Mouse (Mus musculus) large intestine, adult 2 months (tissue): Measurements from ENCODE around the gene B3gnt7. TPM values are rescaled to one million over a fixed set of nuclear protein-coding genes. Genes with fewer than 3 reads are reported as not detected.

ENCODE experiments used
- DNase-seq: peaks from one replicate; pipeline ENCODE4 v3.0.0-alpha.2; 2012; ENCODE audit warnings: low read depth, low spot score
- WGBS: fragments of 180-500 bp; shearing (Covaris S2); methylation state at CpG from one replicate; pipeline ENCODE4 v1.1.7; 2018; 5-methylcytosine and 5-hydroxymethylcytosine counted together
- polyA plus RNA-seq: library from polyadenylated mRNA; depleted of rRNA; stranded (reverse); fragments of >200 nt; gene quantifications from 2 replicates; pipeline ENCODE4 v1.2.3, GENCODE M21; 2012; rRNA removed

The B3gnt7 gene
- polyA plus RNA-seq = 89.1 and 133 TPM in 2 replicates

DNA sequence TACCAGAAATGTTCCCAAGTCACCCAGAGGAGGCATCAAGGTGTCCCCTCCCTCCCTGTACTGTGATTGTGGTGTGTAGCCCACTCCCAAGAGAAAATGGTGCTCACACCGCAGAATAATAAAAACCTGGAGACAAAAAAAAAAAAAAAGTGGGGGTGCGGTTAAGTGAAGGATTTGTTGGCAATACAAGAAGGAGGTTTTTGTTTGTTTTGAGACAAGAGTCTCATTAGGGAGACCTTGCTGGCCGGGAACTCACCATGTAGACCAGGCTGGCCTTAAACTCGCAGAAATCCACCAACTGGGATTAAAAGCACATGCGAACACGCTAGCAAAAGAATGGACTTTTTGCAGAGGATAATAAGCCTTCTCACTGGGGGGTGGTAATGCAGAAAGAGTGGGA lies at the start of gene B3gnt7:
Gene B3gnt7 (plus strand): TSS at position 301 of the 400 bp plus-strand sequence.
- WGBS = 53% methylated on average over 6 of the region's 6 CpGs
- no peak for DNase-seq

- WGBS = 71% methylated on average over 8 of the region's 8 CpGs
- DNase-seq = no peak
Measured at GRCm38 (mm10) chr1:86253410-86253809, 49.2 kb upstream of the B3gnt7 start.

- whole genome bisulfite sequencing = 64% methylated on average over 4 of the region's 4 CpGs
Measured at GRCm38 (mm10) chr1:86256311-86256710, 46.3 kb upstream of the B3gnt7 start.

GRCm38 (mm10) chr1:86257228-86257627 lies 45.4 kb upstream of the B3gnt7 start:
- 76% methylated on average over 8 of the region's 8 CpGs for WGBS

More at GRCm38 (mm10) chr1:86256311-86256710, 46.3 kb upstream of the B3gnt7 start:
- no peak for DNase-seq

GRCm38 (mm10) chr1:86258171-86258824 lies 44.3 kb upstream of the B3gnt7 start:
- DNase-seq = no peak
- WGBS = 86% methylated on average over 7 of the region's 7 CpGs

More at GRCm38 (mm10) chr1:86257228-86257627, 45.4 kb upstream of the B3gnt7 start:
- no peak for DNase-seq

DNA sequence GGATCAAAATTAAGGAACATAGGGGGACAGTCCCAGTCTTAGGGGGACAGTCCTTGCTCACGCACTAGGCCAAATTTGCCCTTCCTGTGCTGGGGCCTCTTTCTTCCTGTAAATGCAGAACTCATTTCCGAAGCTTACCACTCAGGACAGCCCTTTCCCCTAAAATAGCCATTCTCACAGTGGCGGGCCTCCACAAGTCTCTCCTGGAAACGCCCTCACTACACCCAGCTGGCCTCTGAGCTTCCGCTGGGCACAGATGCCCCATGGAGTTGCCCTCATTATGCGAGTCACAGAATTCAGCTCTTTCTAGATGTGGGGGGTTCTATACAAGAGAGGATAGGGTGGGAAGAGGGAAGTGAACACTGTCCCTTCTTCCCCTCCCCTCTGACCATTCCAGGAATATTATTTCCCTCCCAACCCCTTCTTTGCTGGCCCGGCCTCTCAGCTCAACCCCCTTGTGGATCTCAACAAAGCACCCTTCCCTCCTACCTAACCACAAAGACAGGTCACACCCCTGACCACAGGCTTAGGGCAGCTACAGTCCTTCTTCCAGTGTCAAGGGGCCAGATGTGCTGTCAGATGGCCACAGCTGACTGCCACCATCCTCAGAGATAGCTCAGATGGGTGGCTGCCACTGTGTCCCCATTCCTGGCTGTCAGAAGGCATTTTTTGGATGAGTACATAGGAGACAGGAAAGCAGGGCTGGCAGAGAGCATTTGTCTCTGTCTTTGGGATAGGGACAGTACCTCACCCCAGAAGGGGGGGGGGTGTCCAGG lies 38.9 kb upstream of the B3gnt7 start:
- no peak for DNase-seq
- WGBS = 76% methylated on average over 7 of the region's 7 CpGs

DNA sequence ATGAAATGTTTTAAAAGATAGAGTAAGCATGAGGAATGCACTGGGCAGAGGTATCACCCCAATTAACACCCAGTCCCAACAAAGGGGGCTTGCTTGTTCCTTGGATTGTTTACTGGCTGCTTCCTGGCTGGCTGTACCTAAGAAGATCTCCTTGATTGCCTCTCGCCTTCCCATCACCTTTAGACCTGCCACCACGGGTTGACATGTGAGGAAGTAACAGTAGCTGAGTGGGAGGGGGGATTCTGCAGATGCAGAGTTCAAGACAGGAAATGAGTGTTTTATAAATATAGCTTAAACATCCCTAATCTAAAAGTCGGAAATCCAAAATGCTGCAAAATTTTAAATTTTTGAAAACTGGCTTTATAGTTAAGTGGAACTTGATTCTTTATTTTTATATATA lies 37.6 kb upstream of the B3gnt7 start:
- 54% methylated on average over 3 of the region's 3 CpGs for WGBS
- no peak for DNase-seq

GRCm38 (mm10) chr1:86268492-86269189 lies 34.0 kb upstream of the B3gnt7 start:
- no peak for DNase-seq
- 79% methylated on average over 9 of the region's 9 CpGs for WGBS

- 46% methylated on average over 4 of the region's 4 CpGs for WGBS
- DNase-seq = no peak
Measured at GRCm38 (mm10) chr1:86269190-86269508, 33.5 kb upstream of the B3gnt7 start.

- no peak for DNase-seq
- 35% methylated on average over 6 of the region's 6 CpGs for WGBS
Measured at GRCm38 (mm10) chr1:86271707-86272106, 30.9 kb upstream of the B3gnt7 start.

GRCm38 (mm10) chr1:86277055-86277454 lies 25.6 kb upstream of the B3gnt7 start:
- WGBS = 61% methylated on average over 5 of the region's 5 CpGs
- no peak for DNase-seq

DNA sequence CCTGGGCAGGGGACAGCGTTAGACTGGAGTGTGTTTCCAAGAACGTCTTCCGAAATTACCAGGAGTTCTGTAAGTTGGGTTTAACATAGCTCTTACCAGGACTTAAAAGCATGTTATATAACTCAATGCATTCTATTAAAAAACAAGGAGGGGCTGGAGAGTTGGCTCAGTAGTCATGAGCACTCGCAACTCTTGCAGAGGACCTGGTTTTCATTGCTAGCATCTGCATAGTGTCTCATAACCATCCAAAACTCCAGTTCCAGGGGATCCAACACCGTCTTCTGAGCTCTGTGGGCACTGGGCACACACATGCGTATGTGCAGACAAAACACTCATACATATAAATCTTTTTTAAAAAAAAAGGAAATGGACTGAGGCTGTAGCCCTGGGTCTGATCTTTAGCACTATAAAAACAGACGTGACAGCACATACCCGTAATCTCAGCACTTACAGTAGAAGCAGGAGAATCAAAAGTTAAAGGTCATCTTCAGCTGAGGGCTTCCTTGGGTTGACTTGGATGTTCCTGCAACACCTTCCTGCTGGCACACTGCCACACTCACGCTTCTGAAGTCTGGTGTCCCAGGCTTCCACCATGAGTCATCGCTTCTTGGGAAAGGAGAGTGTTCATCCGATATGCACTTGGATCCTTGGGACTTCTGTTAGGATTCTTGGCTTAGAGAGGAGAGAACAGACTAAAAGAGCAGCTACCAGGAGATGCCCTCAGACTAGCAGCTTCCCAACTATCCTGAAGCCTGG lies 20.7 kb upstream of the B3gnt7 start:
- 37% methylated on average over 11 of the region's 11 CpGs for WGBS
- no peak for DNase-seq

DNA sequence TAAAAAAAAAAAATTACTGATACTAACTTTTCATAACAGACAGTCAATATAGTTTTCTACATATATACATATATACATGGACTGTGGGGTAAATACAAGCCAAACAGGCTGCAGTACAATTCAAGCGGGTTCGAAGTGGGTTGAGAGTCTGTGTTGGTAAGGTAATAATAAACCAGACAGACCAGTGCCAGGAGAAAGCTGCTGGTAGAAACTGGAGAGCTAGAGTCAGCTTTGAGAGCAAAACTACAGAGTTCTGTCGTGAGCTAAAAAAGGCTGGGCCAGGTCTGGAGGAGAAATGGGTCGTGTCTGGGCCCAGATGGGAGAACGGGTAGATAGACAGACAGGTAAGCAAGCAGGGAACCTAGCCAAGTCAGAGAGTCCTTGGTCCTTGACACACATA lies 18.5 kb upstream of the B3gnt7 start:
- WGBS = 89% methylated on average over 5 of the region's 5 CpGs

GRCm38 (mm10) chr1:86285295-86285694 lies 17.3 kb upstream of the B3gnt7 start:
- no peak for DNase-seq
- 78% methylated on average over 6 of the region's 6 CpGs for WGBS

More for the DNA sequence above, 18.5 kb upstream of the B3gnt7 start:
- DNase-seq = no peak

DNA sequence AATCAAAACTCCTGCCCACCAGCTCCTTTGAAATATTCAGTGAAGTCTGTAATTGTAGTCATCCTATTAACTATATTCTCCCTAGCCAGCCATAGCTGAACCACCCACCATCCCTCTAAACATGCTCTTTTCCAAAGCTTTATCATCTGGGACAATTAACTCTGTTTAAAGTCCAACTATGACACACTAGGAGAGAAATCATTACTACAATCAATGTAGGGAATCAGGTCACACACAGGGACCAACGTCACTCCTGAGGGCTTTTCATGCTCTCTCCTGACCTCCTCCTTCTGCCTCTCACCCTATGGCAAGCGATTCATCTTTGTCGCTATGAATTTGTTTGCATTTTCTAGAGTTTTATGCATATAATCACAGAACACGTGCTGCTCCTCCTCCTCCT lies 15.2 kb upstream of the B3gnt7 start:
- WGBS = 59% methylated on average over 4 of the region's 4 CpGs
- DNase-seq = no peak

- DNase-seq = no peak
- 69% methylated on average over 3 of the region's 3 CpGs for WGBS
Measured at GRCm38 (mm10) chr1:86290452-86290851, 12.2 kb upstream of the B3gnt7 start.

DNA sequence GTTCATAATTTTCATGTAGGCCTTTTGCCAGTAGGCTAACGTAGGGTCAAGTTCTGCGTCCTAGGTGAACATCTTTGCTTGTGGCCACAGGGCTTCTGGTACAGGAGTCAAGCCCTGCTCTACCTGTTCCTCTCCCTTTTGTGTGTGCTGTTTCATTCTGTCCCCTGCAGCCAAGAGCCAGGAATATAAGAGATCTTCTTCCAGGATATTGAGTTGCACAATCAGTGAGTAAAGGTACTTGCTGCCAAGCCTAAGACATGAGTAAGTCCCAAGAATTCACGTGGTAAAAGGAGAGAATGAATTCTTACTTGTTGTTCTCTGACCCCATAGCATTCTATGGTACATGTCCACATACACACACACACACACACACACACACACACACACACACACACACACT lies 9.5 kb upstream of the B3gnt7 start:
- DNase-seq = no peak
- WGBS = 77% methylated on average over 3 of the region's 3 CpGs

GRCm38 (mm10) chr1:86293868-86294267 lies 8.8 kb upstream of the B3gnt7 start:
- no peak for DNase-seq
- 90% methylated on average over 5 of the region's 5 CpGs for WGBS

GRCm38 (mm10) chr1:86294472-86294871 lies 8.2 kb upstream of the B3gnt7 start:
- WGBS = 71% methylated on average over 4 of the region's 4 CpGs
- no peak for DNase-seq

- WGBS = 61% methylated on average over 2 of the region's 2 CpGs
Measured at GRCm38 (mm10) chr1:86300093-86300492, 2.5 kb upstream of the B3gnt7 start.

More at GRCm38 (mm10) chr1:86300093-86300492, 2.5 kb upstream of the B3gnt7 start:
- no peak for DNase-seq
